Mouse (Mus musculus): Measurements from ENCODE around the gene Nepn.
"Not testable (repeated sequence)": the region's sequence is repeated elsewhere in the genome, so short reads cannot be mapped to it uniquely, and the experiment has no call there.

Nepn gene

DNA sequence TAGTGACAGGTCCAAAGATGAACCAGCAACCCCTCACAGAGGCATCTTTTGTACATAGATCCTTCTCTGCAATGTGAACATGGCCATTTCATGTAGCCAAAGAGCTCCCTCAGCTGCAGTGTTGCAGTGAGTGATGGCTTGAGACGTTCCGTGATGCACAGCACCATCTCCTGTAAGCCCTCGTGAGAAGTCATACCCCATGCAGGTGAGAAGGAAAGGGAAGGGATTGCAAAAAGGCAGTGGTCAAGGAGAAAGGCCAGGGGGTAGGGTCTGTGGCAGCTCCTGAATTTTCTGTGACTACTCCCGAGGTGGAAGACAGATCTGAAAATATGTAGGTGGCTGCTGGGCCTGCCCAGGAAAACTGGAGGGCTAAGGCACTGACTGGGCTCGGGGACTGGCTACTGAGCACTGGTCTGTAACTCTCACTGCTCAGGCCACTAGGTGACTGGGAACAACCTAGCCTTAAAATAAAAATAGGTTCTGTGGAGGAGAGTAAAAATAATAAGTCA lies at the start of gene Nepn:
Nepn (plus strand) TSS at position 51 of the 509 bp plus-strand sequence.
- no peak for DNase-seq (ENCODE audit: low spot score)

- not testable (repeated sequence) for DNase-seq (ENCODE audit: low spot score)
These were observed 45.4 kb upstream of the Nepn start for GRCm38 (mm10) chr10:52343324-52343723.

GRCm38 (mm10) chr10:52353184-52353583 lies 35.6 kb upstream of the Nepn start:
- no peak for DNase-seq (ENCODE audit: low spot score)

- no peak for DNase-seq (ENCODE audit: low spot score)
These were observed 30.3 kb upstream of the Nepn start, which contains the start of gene Gm26741 for GRCm38 (mm10) chr10:52358467-52358866. TSS of gene Gm26741 (plus strand) at chr10:52358767.

GRCm38 (mm10) chr10:52360241-52360735 lies 28.5 kb upstream of the Nepn start:
- no peak for DNase-seq (ENCODE audit: low spot score)

GRCm38 (mm10) chr10:52360862-52361609 lies 27.7 kb upstream of the Nepn start:
- DNase-seq (ENCODE audit: low spot score): no peak

GRCm38 (mm10) chr10:52368376-52368775 lies 20.4 kb upstream of the Nepn start:
- DNase-seq (ENCODE audit: low spot score): no peak

GRCm38 (mm10) chr10:52373834-52374233 lies 14.9 kb upstream of the Nepn start:
- DNase-seq (ENCODE audit: low spot score): no peak

DNA sequence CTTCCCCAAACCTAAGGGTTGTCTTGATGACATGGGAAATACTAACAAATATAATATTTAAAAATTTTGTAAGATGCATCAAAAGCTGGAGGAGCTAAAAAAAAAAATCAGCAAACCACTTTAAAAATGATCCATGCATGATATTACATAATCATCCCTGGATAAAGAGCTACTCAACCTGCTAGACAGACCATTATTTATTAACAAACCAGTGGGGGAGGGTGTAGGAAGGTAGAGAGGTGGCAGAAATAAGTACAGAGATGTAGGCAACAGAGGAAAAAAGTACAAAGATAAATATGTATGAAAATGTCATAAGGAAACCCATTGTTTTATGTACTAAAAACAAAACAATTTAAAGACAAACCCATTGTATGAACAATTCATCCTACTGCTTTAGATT lies 14.1 kb upstream of the Nepn start:
- DNase-seq (ENCODE audit: low spot score): no peak

GRCm38 (mm10) chr10:52376422-52376821 lies 12.3 kb upstream of the Nepn start:
- no peak for DNase-seq (ENCODE audit: low spot score)

GRCm38 (mm10) chr10:52377813-52378212 lies 11.0 kb upstream of the Nepn start:
- DNase-seq (ENCODE audit: low spot score): no peak

- no peak for DNase-seq (ENCODE audit: low spot score)
These were observed 7.4 kb upstream of the Nepn start for GRCm38 (mm10) chr10:52381321-52381801.

DNA sequence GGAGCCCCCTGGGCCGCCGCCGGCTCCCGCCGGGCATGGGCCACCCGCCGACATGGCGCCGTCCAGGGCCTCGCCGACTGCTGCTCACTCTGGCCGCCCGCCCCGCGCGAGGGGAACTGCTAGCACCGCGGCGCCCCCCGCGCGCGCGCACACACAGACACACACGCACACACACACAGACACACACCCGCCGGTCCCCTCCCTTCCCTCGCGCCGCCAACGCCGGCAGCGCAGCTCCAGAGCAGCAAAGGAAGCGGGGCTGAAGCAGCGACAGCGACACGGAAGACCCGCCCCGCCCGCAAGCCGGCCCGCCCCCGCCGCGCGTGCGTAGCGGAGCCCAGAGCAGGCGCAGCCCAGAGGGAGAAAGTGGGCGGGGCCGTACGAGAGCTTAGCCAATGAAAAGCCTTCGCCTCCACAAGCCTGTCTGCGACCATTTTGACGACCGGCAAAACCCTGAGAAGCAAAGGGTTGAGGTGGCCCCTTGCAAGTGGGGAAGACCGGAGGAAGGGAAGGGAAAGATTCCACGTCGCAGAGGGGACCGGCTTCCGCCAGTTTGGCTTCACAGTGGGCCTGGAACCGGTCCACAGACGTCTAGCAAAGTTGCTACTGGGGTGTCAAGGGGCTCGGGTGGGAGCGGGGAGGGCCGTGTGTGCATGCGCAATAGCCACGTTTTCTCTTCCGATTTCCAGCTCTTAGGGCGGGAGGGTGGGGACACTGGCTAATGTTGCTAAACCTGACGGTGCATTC lies 6.8 kb upstream of the Nepn start, which contains the start of gene Gopc:
Gopc (minus strand) TSS at position 280 of the 747 bp plus-strand sequence.
- DNase-seq (ENCODE audit: low spot score): peak; percentile 99

- no peak for DNase-seq (ENCODE audit: low spot score)
These were observed 5.8 kb upstream of the Nepn start for GRCm38 (mm10) chr10:52383022-52383421.

- DNase-seq (ENCODE audit: low spot score): no peak
These were observed 5.2 kb upstream of the Nepn start for GRCm38 (mm10) chr10:52383522-52383921.

DNA sequence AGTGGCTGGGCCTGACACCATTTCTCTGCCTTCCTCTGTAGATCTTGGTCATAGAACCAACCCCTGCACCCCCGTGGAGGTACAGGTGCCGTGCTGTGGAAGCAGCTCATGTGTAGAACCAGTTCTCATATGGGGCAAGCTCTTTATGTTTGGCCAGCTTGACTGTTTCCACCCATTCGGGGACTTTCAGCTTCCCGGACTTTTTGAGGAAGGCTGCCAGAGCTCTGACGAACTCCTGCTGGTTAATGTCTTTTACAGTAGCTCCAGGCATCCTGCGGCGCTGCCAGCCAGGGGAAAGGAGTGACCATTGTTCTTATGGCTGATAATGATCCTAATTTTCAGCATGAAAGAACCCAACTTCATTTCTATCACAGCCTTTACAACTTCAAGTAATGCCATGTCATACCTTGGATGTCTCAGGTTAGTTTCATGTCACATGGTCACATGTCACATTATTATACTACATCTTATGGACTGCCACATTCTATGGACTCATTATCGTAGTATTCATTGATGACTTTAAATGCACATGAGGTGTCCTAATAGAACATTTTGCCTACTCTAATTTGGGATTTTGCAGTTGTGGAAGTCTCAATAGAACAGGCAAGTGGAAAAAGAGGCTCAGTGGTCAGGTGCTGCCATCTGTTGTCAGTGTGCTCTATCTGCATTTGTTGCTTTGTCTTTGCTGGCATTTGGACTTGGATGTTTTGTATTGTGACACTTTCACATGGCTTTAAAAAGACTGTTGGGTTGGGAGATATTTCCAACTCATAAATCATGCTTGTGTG lies 3.8 kb upstream of the Nepn start:
- DNase-seq (ENCODE audit: low spot score): peak; percentile 57

- no peak for DNase-seq (ENCODE audit: low spot score)
These were observed 1.6 kb upstream of the Nepn start for GRCm38 (mm10) chr10:52387192-52387591.

- no peak for DNase-seq (ENCODE audit: low spot score)
These were observed 666 bp downstream of the Nepn start for GRCm38 (mm10) chr10:52389438-52389837.

DNA sequence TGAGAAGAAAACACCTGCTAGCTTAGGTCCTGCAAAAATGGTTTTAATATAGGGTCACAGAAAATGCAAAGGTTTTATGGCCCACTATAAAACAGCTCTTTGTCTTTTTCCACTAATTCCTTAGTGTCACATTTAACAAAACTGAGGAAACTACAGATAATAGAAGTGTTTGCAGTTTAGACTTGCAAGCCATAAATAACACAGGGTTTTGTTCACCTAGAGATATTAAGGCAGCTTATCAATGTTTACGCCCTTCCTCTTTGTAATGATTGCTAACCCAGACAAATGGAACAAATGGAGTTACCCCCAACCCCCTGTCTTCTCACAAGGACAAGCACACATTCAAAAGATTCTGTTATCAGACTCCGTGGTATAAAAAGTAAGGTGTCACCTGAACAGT lies 2.4 kb downstream of the Nepn start:
- DNase-seq (ENCODE audit: low spot score): no peak

GRCm38 (mm10) chr10:52396647-52397046 lies 7.9 kb downstream of the Nepn start:
- no peak for DNase-seq (ENCODE audit: low spot score)

DNA sequence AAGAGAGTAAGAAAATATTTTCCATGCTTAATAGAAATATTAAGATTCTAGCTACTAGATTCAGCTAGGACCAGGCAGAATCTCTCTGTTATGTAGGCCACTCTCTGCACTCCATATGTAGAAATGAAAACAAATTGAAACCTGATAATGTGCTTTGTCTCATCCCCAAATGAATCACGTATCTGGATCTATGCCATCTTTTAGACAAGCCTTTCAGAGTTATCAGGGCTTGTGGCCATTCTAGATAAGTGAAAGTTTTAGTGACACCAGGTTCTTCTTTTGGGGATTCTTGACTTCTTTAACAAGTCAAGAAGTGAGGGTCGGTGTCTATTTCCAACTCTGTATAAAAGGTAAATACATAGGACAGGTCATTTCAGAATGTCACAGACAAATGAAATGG lies 9.9 kb downstream of the Nepn start:
- DNase-seq (ENCODE audit: low spot score): no peak

DNA sequence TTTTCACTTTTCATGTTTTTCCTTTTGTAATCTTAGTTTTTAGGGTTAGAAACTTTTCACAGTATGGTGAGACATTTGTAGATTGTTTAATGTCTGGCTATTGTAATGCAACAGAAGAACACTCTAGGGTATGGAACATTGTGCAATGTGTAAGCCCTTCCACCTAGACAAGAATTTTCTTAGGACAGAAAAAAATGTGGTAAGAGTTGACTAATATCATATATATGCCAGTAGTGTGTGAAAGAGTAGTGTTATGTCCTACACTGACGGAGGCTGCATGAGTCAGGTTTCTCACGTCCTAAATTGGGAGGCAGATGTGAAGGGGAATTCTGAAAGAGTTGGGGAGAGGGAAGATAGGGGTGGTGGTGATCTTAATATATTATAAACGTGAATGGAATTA lies 10.9 kb downstream of the Nepn start:
- DNase-seq (ENCODE audit: low spot score): no peak
